Mouse (Mus musculus) CD4-positive, CD25-positive, alpha-beta regulatory T cell, adult 9 weeks (primary cell): Measurements from ENCODE around the gene Pecam1. TPM values are rescaled to one million over a fixed set of nuclear protein-coding genes. Genes with fewer than 3 reads are reported as not detected.

ENCODE experiments used
- polyA plus RNA-seq: library from polyadenylated mRNA; unstranded; fragments of 100-300 nt; shearing (Covaris generic); gene quantifications from one replicate; pipeline ENCODE4 v1.2.1, GENCODE M21; 2017

Gene Pecam1
- 149 TPM for polyA plus RNA-seq

GRCm38 (mm10) chr11:106750121-106750751, at the start of gene Pecam1:
Pecam1 (minus strand) TSS chr11:106750628.

DNA sequence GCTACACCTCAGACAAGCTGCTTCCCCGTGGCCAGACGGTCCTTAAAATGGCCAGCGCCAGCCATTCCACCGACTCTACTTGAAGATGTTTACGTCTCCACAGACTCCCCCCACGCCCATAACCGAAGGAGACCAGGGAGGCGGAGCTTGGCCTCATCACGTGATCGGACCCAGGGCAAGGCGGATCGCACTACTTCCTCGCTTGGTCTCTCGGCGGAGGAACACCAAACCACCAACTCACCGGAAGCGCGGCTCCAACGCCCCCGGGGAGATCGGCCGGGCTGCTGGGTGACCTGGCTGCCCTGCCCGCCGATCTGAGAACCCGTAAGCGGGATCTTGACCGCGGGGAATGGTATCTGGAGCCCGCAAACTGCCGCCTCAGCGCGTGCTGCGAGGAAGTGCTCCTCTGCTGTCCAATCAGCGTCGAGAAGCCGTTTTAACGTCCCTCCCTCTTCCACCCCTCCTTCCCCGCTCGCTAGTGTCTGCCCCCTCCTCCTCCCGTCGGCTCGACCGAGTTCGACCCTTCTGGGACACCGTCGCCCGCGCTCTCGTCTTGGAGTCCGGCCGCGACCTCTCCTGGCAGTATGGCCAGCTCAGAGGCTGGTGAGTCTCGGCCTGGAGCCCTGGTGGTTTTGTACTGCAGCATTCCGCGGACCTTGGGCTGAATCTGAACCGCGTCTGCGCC, 38.5 kb upstream of the Pecam1 start, which contains the start of the genes Ddx5 and Cep95:
Gene Ddx5, minus strand, starts transcription at position 411 of the 685 bp plus-strand sequence.
Gene Cep95, plus strand, starts transcription at position 478 of the 685 bp plus-strand sequence.

GRCm38 (mm10) chr11:106779388-106780088, 29.1 kb upstream of the Pecam1 start, which contains the start of gene Polg2:
Polg2 (minus strand) TSS chr11:106779537.

GRCm38 (mm10) chr11:106751039-106752018, 901 bp upstream of the Pecam1 start, which contains the start of gene Milr1:
Milr1 (plus strand) TSS chr11:106751226.

GRCm38 (mm10) chr11:106612961-106613637, 137.3 kb downstream of the Pecam1 start, which contains the start of gene Tex2:
Tex2 (minus strand) TSS chr11:106613423.

Other genes starting within 250 kb of the Pecam1 start
- gene Tex2, start 137.2 kb downstream of the Pecam1 start, polyA plus RNA-seq, result 28.7 TPM
- gene Milr1, start 598 bp upstream of the Pecam1 start, polyA plus RNA-seq, result 8.2 TPM
- 8.3 TPM for gene Polg2, start 28.9 kb upstream of the Pecam1 start, polyA plus RNA-seq
- 770 TPM for gene Ddx5, start 38.6 kb upstream of the Pecam1 start, polyA plus RNA-seq
- 50.1 TPM for gene Cep95, start 38.6 kb upstream of the Pecam1 start, polyA plus RNA-seq
- gene Smurf2, start 170.1 kb upstream of the Pecam1 start, polyA plus RNA-seq, result 14.2 TPM
- gene Kpna2, start 248.9 kb upstream of the Pecam1 start, polyA plus RNA-seq, result 89.0 TPM